Mouse (Mus musculus) left cerebral cortex, adult 8-10 months (tissue): ENCODE results near the gene Ccdc107. TPM values are rescaled to one million over a fixed set of nuclear protein-coding genes. Genes with fewer than 3 reads are reported as not detected.
"Not testable (repeated sequence)": the region's sequence is repeated elsewhere in the genome, so short reads cannot be mapped to it uniquely, and the experiment has no call there.

Experiments
- DNase-seq, 2 experiments: peaks; one replicate each; pipeline ENCODE4 v3.0.0; 2022; ENCODE audit warnings: low spot score in 2 of 2
- total RNA-seq, 4 experiments: library from RNA; stranded (reverse); gene quantifications; 2 replicates each; pipeline ENCODE4 v1.2.4; 2022

Gene Ccdc107
- total RNA-seq, 4 experiments from 2014 or later, result 26.5 to 37.8 (median 30.1) TPM

DNA sequence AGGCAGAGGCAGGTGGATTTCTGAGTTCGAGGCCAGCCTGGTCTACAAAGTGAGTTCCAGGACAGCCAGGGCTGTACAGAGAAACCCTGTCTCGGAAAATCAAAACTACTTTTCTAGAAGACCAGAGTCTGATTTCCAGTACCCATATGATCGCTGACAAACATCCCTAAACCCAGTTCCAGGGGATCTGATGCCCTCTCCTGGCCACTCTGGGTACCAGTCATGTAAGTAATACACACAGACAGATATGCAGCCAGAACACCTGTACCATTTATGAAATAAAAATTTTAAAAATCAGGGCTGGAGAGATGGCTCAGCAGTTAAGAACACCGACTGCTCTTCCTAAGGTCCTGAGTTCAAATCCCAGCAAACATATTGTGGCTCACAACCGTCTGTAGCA is 7.0 kb upstream of the Ccdc107 start:
- not testable (repeated sequence) for DNase-seq

DNA sequence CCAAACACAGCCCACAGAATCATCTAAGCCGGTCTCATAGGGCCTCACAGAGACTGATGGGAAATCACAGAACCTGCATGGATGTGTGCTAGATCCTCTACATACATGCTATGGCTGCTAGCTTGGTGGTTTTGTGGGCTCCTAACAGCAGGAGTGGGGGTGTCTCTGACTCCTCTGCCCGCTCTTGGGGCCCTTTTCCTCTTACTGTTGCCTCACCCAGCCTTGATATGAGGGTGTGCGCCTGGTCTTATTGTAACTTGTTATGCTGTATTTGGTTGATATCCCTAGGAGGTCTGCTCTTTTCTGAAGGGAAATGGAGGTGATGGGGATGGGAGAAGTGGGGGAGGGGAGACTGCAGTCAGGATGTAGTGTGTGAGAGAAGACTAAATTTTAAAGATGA is 3.1 kb upstream of the Ccdc107 start:
- no peak for DNase-seq

DNA sequence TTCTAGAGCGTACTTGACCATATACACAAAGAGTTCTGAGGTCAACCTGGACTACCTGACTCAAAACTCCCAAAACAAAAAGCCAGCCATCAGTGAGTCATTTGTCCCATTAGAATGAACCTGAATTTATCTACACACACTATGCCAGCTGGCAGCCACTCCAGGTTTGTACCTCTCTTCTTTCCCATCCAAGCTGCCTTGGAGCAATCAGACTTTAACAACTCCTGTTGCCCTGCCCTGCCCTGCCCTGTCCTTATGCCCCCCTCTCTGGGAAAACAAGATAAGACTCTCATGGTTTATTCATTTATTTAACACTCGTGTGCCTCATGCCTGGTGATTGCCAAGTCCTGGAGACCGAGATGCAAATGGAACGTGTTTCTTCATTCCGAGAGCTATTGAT is 1.9 kb upstream of the Ccdc107 start:
- no peak for DNase-seq

DNA sequence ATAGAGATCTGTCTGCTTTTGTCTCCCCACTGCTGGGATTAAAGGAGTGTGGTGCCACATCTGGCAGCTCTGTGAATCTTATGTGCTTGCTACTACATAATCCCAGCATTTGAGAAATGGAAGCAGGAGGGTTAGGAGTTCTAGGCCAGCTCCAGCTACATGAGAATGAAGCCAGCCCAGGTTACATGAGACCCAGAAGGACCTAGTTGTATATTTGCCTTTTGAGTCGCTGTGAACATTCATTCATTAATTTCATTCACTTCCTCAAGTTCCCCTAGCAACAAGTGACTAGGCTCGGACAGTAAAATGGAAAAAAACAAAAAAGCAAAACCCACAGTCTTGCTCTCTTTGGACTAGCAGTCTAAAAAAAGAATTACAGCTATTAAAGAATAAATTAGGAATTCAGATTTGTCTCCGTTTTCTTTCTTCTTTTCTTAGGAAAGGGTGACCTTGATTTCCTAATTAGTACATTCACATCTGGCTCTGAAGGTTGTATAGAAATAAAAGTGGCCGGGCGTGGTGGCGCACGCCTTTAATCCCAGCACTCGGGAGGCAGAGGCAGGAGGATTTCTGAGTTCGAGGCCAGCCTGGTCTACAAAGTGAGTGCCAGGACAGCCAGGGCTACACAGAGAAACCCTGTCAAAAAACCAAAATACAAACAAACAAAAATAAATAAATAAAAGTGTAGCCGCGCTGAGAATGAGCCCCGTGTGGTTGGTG is 439 bp upstream of the Ccdc107 start:
- no peak for DNase-seq

DNA sequence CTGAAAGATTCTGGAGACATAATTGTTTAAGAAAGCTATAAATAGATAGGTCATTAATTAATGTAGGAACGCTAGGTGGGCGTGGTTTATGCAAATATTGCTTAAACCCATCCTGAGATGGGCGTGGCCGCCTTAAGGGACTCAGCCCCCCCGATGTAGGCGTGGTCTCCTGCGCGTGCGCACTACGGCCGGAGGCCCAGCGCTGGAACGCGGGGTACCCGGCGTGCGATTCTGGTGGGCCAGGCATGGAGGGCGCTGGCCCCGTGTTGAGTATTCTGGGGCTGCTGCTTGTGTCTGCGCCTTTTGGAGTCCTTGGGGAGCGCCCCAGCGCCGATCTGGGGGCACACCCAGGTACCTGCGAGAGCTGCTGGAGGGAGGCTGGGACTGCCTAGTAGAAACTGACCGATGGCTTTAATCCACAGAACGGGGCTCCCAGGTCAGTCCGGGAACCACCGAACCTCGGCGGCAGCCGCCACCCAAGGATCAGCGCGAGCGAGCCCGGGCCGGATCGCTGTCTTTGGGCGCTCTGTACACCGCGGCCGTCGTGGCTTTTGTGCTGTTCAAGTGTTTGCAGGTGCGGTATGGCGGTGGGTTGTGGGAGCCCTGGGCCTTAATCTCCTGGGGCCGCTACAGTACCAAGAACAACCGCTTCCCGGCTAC is 616 bp downstream of the Ccdc107 start:
- DNase-seq, result peak; percentile 93

DNA sequence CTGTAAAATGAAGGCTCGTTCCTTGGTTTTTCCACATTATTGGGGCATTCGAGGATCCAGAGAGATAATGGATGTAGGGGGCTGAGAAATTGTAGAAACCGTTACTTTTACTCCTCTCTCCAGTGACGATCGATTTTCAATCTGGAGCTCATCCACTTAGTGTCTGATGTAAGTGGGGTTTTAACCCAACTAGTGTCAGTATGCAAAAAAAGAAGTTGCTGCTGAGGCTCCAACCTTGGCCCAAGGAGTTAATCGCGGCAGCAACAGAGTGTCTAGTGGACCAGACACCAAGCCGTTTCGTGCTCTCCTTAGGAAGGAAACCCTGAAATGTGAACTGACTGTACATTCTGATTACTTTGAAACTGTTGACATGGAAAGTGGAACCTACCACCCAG is 1.1 kb downstream of the Ccdc107 start:
- DNase-seq, result no peak

DNA sequence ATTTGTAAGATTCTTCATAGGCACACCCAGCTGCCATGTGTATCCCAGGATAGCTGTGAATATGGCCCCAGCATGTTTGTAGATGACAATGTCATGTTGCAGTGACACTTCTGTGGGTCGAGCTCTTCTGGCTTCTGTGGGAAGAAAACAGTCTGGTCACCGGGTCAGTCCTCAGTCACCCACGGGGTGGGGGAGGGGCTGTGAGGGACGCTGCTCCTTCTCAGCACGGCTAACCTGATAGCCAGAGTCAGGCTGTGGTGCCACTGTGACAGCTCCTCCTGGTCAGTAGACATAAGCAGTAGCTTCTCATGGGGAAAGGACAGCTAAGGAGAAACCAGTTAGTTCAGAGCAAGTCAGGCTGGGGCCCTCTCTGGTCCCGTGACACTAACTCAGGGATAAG is 3.9 kb downstream of the Ccdc107 start:
- DNase-seq, result no peak

DNA sequence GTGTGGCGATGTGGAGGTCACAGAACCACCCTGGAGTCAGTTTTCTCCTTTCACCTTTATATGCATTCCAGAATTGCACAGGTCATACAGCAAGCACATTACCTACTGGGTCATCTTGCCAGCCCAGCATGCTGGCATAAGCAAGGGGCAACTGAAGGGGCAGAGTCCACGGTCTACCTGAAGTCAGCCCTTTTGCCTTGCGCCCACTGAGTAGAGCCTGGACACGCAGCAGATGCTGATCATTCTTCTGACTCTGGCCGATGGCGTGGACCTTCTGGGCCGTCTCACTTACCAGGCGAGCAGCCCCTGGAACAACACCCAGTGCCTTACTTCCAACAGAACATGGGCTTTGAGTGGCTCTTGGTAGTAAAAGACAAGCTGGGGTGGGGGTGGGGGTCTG is 4.7 kb downstream of the Ccdc107 start:
- DNase-seq, result no peak

DNA sequence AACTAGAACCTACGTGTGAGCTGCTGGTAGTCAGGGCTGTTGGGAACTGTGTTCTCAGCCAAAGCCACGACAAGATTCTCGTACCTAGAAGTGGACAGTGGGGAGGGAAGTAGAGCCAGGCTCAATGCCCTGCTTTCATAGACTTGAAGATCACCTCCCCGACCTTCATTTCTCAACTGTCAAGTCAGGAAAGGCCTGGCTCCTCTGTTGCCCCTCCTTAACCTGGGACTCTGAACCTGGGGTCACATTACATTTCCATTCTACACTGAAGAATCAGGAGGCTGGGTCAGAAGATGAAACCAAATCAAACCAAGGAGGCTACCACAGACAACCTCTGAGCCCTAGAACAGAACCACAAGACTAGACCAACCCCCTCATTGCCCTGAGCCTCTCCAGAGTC is 5.2 kb downstream of the Ccdc107 start:
- DNase-seq, result no peak

DNA sequence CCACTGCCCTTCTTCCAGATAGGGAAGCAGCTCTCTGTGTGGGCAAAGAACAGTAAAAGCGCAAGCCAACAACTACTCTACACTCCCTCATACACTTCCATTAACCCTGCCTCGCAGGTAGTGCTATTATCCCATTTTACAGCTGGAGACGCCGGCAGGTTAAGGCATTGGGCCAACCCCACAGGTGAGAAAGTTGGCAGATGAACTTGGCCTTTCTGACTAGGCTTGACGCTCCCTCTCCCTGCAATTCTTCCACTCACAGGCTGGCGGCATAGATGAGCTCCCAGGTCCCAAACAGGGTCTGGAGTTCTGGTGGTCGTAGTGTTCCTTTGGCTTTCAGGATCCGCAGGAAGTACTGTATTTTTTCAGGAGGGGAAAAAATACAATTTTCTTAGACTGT is 6.3 kb downstream of the Ccdc107 start:
- no peak for DNase-seq

DNA sequence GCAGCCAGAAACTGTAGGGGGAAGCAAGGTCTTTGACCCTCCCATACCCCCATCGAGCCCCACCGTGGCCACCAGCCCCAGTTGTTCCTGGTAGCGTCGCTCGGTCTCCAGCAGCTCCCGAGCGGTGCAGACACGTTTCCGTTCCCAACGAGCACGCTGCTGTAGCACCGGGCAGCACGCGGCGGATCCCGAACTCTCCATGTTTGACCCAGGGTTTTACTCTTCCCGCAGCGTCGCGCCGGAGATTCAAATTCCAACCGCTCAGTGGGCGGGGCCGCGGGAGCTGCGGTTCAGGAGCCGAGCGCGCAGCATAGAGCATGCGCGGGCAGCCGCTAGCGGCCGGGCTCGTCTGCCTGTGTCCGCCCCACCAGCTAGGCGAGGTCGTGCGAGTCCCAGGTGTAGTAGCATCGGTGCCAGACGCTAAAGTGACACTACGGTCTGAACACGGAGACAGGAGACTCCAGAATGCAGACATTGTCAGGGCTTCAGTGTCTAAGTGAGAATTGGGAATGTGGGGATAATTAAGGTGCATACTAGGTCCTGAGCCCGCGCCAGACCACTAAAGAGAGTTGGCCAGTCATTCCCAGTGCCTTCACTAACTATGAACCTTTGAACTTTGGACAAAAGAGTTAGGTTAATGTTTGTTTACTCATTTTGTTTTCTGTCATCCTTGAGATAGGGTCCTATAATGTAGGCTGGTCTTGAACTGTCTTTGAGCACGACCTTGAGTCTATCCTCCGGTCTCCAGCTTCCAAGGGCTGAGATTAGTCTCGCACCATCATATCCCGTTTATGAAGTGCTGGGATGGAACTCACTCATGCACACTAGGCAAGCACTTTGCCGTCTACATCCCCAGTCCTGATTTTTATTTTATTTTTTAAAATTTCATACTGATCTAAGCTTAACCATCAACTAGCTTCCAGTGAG is 7.0 kb downstream of the Ccdc107 start, which contains the start of gene Arhgef39:
Arhgef39 (minus strand) TSS at position 289 of the 927 bp plus-strand sequence.
- DNase-seq, result peak in 1 of 2 experiments; percentile 42

DNA sequence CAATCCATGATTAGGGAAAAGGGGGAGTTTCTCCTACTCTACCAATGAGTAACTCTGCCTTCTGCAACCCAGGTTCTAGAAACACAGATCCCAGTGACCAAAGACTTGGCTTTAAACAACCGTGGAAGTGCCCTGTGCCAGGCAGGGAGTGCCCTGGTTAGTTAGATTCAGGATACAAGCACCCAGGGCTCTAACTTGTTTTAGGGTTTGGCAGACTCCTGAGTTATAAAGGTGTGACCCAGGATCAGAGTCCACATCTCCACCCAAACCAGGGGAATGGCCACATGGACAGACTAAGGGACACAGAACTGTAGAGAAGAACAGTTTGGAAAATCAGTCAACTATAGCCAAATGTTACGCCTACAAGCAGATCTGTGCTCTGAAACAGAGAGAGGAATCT is 10.3 kb downstream of the Ccdc107 start:
- no peak for DNase-seq

DNA sequence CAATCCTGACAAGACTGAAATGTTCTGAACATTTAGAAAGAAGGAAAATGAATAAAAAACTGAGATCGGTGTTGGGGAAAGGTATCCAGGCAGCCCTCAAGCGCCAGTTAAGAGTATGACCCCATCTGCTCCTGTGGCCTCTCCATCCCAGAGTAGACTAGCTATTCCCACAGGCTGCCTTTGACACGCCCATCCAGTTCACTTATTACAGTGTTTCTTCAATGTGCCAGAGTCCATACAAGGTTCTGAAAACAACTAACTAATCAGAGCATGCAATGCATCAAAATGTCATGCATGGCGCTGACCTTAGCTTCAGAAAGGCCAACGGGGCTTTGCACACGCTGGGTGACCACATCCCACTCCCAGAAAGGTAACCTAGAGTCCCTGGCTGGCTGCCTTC is 10.8 kb downstream of the Ccdc107 start:
- no peak for DNase-seq

DNA sequence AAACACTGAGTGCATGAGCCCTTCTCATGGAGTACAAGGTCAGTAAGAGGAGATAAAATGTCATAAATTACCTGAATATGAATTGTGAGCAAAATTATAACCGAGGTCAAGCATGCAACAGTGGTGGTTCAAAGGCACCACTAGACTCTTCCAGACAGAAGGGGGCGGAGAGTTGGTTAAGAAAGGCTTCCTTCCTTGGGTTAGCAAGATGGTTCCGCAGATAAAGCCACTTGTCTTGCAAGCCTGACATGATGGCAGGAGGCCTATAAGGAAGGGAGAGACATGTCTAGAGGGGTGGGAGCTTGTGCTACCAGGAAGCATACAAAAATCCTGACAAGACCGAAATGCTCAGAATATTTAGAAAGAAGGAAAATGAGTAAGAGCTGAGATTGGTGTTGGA is 11.6 kb downstream of the Ccdc107 start:
- DNase-seq, result no peak

DNA sequence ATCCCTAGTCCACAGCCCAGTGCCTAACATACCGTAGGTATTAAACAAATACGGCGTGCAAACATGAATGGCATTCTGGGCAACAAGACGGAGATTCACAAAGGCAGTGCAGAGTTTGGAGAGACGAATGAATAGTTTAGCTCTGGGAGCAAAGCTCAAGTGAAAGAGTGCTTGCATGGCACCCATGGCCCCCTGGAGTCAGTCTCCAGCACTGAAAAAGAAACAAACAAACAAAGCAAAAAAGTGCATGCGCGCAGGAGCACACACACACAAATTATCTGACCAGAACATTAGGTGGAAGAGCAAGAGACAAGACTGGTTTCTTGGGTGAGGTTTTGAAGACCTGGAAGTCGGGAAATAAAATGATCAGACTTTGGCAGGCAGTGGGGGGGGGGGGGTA is 13.4 kb downstream of the Ccdc107 start:
- DNase-seq, result no peak

DNA sequence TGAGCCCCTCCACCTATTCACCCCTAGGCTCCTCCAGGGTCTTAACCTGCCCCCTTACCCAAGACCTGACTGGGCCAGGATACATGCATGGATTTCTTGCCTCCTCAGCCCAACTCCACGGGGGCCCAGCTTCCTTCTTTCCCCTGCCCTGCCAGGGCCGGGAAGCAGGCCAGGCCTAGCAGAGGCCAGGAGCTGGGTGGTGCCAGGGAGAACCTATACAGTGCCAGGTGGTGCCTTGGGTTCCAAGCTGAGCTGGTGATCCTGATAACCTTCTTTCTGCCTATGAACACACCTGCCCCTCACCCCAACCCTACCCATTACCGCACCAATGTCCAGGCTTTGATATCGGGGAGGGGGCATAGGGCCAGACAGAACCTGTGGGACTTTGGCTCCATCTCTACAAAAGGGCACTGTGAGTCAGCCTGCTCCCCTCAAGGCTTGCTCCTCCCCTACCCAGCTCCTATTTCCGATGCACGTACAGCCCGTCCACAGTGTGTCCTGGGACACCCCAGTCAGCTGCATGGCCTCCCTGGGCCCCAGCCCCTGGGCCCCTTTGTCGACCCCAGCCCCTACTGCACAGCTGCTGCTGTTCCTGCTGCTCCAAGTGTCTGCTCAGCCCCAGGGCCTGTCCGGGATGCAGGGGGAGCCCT is 14.0 kb downstream of the Ccdc107 start, which contains the start of gene Car9:
Car9 (plus strand) TSS at position 431 of the 650 bp plus-strand sequence.
- DNase-seq, result no peak

DNA sequence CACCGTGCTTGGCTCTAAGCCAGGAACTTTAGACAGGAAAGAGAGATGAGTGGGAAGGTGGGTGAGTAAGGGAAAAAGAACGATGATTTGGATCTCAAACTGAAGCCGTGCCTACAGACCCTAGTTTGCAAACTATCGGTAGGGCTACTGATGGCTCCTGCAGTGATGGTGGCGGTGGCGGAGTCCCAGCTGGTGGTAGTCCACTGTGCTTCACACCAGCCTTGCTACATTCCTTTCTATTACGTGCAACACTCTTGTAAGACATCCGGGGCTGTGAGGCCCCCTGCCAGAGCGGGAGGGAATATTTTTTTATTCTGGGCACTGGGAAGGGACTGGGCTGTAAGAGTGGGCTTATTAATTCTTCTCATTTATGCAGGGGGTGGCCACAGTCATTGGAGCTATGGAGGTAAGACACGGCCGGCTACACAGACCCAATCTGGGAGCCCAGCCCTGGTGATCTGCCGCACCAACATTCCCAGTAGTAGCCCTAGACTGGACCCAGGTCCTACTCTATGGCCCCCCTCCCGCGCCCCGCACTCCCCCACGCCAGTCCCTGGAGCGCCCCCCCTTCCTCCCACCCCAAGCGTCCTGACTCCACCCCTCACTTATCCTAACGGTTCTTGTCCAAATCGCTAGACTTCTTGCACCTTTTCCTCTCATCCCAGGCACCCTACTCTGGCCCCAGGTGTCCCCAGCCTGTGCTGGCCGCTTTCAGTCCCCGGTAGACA is 15.4 kb downstream of the Ccdc107 start:
- DNase-seq, result no peak

DNA sequence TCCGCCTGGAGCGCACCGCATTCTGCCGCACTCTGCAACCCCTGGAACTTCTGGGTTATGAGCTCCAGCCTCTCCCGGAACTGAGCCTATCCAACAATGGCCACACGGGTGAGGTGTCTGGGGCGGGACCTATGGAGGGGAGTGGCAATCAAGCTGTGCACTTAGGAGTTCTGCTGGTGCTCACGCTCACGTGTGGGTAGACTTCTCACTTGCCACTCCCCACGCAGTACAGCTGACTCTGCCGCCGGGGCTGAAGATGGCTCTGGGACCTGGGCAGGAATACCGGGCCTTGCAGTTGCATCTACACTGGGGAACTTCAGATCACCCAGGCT is 15.9 kb downstream of the Ccdc107 start:
- DNase-seq, result peak in 1 of 2 experiments; percentile 41

DNA sequence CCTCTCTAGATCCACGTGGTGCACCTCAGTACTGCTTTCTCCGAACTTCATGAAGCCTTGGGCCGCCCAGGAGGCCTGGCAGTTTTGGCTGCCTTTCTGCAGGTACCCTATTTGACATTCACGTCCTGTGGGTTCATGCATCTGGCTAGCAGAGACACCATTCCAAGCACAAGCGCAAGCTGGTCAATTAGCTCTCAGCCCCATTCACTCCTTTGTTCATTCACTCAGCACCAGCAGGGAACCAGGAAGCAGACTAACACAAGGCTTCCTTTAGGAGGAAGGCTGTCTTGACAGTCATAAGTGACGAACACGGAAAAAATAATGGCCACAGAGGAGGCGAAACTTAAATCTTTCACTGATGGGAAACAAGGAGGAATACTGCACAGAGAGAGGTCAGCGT is 16.4 kb downstream of the Ccdc107 start:
- DNase-seq, result no peak

DNA sequence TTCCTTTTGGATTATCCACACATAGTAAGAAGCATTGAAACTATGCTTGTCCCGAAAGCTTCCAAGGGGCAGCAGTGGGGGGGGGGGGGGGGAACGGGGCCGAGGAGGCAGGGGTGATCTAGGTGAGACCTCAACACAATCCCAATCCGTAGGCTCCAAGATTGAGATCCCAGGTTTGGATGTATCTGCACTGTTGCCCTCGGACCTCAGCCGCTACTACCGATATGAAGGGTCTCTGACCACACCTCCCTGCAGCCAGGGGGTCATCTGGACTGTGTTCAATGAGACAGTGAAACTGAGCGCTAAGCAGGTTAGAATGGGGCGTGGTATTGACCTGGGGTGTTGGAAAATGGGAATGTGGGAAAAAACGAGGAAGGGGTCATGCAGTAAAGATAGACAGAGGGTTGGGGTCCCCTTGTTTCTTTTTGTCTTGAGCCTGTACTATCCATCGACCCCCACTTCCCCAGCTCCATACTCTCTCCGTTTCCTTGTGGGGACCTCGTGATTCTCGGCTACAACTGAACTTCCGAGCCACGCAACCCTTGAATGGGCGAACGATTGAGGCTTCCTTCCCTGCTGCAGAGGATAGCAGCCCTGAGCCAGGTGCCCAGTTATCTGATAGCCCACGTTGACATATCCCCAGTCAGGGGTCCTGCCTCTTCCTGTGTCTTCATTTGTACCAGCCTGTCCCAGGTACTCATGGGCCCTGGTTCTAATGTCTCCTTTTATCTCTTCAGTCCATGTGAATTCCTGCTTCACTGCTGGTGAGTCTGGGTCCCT is 19.2 kb downstream of the Ccdc107 start:
- no peak for DNase-seq
